Mouse (Mus musculus) cerebellum, adult 11 months (tissue): Measurements from ENCODE around the gene Sestd1.

Experiments
- DNase-seq: peaks from one replicate; pipeline ENCODE4 v3.0.0; 2022

The Sestd1 gene

DNA sequence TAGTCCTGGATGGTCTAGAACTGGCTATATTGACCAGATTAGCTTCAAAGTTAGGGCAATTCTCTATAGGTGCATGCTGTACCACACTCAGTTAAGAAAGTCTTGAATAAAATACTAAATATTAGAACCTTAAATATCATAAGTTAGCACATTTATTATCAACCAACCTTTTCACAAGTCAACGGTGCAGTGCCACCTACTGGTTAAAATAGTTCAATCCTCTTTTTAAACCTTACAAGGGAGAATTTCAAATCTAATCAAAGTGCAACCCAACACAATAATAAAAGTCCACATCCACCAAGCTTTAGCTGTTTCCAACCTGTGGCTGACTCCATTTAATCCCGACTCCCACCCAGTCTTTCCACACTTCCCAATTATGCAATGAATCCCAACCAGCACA lies 76.5 kb downstream of the Sestd1 start:
- DNase-seq, result no peak

DNA sequence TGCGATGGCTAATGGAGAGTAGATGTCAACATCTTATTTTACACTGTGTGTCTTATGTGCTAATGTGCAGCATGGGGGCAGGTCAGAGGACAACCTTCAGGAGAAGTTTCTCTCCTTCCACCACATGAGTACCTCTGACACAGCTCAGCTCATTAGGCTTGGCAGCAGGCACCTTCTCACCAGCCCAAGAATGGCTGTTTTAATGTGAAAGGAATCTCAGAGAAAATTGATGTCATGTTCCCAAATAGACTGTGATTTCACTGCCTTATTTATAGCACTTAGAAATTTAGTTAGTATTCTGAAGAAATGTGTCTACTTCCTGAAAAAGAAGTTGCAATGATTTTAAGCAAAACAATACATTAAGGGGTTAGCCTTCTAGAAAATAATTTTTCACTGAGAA lies 78.5 kb downstream of the Sestd1 start:
- no peak for DNase-seq

DNA sequence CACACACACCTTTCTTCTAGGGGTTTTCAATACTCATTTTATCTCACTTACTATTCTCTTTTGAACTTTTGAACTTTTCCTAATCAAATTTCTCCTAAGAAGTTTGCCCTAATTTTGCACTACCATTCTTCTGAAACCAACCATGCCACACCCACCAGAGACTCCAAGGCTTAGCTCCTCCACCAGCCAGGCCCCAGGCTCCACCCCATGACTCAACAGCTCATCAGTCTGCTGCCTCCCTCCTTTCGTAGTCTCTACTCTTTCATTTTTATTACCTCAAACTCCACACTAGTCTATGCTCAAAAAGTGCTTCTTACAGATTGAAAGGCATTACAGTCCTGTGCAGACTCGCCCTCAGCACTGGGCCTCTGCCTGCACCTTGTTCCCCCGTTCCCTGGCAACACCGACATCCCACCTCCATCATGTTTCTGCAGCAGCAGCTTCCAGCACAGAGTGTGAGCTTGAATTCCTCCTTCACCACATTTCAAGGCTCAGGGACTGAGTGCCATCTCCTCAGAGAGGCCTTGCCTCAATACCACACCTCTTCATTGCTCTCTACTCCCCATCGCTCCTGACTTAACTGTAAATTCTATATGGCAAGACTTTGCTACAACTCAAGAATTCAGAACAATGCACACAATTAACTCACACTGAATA lies 79.3 kb downstream of the Sestd1 start:
- DNase-seq, result no peak

DNA sequence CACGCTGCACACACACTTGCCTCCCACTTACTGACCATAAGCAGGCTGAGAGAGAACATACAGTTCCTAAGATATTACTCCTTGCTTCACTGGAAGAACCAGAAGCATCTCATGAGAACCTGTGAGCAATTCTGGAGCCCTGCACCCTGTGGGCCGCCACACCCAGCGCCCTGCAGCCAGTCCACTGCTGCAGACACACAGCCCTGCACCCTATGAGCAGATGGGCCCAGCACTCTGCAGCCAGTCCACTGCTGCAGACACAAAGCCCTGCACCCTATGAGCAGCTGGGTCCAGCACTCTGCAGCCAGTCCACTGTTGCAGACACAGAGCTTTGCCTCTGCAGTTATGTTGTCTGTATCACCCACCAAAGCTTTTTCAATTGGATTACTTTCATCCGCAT lies 80.0 kb downstream of the Sestd1 start:
- no peak for DNase-seq

DNA sequence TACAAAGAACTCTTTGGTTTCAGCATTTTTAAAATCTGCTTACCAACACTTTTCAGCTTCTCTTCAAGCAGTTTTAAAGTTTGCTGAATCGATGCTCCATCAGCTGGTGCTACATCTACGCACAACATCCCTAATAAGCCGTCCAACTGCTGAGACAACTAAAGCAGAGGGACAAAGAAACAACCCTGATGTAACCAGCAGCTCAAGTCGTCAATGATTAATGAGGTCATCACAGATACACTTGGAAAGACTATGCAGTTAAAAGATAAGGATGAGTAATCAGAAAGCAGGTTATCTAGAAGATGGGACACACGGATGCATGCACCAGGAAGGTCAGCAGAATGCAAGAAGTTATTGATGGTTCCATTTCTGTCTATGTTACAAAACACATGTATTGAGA lies 82.1 kb downstream of the Sestd1 start:
- DNase-seq, result no peak

DNA sequence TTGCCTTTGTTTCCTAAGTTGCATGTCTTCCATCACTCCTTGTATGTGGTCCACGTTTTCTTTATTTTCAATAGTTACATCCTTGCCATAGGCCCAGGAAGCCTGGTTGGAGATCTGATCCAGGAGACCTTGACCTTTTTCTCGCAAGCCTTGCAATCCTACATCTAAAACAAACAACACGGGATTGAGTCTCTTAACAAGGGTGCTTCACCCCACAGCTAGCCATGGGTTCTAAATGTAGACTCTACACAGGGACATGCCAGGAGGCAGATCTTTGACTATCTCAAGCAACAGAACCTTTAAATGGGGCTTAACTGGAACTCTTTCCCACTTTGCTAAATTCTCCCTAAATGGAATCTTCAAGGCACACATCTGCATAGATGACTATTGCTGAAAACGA lies 83.6 kb downstream of the Sestd1 start:
- DNase-seq, result no peak

DNA sequence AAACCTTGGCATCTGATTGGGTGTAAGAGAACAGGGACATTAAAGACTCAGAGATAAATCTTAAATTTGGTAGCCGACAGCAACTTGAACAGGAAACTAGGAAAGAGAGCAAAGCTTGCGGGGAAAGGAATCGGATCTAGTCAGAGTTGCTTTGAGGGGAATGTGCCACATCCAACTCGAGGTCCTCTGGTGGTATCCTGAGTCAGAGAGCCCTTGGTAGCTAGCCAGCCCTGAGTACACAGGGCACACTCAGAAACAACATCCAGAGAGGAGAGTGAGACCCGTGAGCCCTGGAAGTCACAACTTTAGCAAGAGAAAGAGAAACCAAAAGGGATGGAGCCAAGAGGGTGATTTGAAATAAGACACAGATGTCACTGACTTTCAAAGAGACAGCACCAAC lies 85.3 kb downstream of the Sestd1 start:
- DNase-seq, result no peak

DNA sequence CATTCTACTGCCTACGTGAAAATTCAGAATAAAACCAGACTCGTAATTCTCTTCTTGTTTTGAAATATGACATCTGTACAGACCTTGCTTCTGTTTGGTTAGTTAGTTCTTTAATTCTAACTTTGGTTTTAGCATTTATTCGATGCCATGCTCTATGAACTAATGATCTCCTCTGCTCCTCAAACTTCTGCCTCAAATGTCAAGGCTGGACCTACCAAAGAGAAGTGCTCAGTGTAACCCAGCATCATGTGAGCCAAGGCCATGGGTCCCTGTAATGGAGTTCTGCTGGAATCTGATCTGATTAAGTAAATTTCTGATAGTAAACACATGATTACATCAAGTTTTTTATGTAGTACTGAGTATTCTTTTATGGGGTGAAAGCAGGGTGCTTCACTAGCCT lies 88.6 kb downstream of the Sestd1 start:
- no peak for DNase-seq

DNA sequence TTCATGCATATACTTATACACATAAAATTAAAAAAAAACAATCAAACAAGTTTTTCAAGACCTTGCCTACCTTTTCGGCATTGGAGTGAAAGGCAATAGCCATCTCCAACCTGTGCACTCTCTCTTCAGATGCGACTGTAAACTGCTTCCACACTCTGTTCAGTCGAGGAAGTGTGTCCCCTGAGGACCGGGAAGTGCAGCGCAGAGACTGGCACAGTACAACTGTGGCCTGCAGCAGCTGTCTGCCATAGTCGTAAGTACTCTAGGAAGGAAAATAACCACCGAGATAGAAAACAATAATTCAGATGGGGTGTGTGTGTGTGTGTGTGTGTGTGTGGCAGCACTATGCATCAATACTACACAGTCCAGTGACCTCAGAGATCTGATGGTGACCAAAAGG lies 89.5 kb downstream of the Sestd1 start:
- DNase-seq, result no peak

DNA sequence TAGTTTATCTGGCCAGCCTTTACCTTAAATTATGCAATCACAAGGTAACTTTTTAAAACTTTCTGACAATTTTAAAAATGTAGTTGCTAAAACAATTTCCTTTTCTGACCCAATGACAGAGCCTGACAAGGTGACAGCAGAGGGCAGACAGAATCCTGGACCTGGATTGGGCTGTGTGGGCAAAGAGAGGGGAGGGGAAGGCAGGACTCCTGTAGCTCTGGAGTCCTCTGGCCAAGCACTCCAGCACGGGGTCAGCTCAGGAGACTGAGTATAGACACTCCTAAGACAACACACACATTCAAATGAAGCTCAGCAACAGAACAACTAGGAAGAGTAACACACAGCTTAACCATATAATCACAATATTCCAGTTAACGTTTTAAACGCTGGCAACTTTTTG lies 90.1 kb downstream of the Sestd1 start:
- DNase-seq, result no peak

DNA sequence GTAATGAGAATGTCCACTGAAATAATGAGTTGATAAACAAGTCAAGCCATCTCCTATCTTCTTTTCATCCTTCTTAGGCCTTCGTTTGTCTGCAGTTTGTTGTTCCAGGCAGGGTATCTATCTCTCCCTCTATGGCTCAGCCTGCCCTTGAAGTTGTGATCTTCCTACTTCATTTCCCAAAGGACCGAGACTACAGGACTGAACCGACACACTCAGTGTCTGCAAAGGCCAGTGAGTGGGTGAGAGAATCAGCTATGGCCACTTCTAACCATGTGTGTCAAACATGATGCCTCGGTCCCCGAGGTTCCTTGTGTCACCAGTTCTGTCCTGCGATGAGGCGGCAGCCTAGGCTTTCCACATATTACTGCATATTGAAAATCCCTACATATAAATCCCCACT lies 90.7 kb downstream of the Sestd1 start:
- no peak for DNase-seq

DNA sequence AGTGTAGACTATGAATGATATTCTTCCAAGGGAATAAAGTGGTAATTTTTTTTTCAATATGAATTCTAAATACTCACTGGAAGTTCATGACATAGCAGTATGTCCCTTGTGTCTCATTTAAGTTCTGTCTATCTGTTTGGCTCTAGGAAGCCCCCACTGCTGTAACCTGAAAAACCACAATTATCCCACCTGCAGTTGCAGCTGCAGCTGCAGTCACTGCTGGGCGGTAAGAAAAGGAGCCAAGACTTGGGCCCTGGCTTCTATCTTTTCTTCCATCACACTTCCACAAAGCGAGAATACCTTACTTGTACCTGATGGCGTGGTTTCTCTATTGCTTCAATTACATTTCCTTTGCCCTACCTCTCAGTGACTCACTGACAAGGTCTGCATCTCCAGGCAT lies 92.9 kb downstream of the Sestd1 start:
- no peak for DNase-seq

DNA sequence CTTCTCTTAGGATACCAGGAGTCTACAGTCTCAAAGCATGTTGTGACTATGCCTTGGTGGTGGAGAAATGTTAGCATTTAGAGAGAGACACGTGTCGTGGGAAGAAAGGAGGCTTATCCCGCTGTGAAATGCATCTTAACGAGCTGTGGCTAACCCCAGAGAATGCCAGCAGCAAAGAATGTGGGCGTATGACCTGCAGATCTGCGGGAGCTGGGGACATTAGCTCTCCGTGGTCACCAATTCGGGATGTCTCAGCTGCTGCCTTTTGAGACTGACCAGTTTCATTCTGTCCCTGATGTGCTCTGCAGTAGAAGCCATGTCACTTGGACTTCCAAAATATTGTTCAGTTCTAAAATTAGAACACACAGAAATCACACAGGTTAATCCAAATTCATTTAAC lies 93.5 kb downstream of the Sestd1 start:
- DNase-seq, result no peak

DNA sequence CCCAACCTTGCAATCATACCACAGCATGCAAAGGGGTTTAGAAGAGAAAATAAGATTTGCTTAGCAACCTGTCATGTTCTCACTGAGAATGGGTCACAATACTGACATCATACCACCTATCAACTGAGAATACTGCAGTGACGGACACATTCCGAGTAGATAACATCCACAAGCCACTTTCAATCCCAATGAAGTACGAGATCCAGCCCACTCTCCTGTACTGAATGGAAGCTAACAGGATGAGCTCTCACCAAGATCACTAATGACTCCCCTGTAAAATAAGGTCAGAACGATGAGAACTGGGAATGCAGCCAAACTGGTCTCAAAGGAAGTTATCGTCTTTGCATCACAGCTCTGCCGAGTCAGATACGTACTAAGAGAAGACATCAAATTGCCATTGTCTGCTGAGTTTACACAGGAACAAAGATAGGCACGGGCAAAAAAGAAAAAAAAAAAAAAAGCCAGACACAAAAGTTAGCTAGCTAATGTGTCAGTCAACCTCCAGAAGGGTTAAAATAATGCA lies 96.3 kb downstream of the Sestd1 start:
- DNase-seq, result no peak

DNA sequence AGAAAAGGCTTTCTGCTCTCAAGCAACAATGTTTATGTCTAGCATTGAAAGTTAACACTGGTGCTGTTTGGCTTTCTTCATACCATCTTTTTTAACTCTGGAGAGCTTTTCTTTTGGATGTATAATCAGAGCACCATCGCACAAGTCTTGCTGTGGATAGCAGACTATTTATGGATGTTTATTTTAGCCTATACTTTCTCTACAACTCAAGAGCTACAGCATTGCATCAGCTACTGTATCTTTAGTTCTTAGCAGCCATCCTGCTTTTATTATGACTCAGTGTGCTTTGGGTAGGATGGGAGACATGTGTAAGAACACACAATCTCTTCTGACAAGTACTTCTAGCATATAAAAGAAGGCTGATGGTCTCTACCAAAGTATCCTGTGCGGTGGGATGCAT lies 96.7 kb downstream of the Sestd1 start:
- DNase-seq, result no peak

DNA sequence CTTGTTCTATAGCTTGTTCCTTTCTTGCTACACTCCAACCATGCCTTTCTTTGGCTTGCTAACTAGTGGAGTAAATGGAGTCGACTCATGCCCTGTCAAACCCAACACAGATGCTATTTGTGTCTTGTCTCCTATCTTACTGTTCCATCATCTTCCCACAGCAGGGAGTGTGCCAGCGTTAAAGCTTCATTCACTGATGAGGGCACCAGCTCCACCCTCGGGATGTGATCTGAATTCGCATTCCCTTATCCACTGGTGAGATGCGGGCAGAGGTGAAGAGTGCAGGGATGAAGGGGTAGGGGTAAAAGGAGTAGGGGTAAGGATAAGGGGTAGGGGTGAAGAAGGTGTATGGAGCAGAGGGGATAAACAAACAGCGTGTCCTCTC lies 97.4 kb downstream of the Sestd1 start:
- no peak for DNase-seq

DNA sequence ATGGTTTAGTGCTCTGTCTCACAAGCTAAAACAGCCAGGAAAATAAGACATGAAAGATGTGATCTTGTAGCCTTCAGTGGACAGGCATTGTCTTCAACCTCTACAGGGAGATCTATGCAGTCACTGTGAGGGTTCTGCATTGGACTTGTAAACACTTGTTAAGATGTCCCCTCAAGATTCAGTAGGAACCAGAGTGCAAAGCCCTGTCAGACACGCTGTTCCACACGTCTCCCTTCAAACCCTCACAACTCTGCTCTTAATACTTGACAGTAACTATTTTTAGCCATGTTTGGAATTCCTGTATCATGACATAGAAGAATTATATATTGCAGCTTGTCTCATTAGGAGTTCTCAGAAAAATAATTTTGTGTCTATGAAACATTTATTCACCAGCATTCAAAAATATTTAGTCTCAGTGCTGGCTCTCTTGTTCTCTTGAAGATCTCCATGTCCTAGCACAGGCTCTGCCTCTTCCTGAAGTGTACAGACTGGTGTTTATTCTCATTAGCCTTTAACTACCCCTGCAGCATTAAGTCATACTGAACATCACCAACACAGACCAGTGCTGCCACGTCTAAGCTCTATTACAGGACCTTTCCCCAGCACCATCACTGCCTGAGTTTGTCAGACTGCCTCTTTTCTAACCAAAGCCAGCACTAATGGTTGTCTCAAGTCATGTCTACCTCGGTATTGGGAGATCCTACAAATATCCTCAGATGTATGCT lies 98.0 kb downstream of the Sestd1 start:
- no peak for DNase-seq

DNA sequence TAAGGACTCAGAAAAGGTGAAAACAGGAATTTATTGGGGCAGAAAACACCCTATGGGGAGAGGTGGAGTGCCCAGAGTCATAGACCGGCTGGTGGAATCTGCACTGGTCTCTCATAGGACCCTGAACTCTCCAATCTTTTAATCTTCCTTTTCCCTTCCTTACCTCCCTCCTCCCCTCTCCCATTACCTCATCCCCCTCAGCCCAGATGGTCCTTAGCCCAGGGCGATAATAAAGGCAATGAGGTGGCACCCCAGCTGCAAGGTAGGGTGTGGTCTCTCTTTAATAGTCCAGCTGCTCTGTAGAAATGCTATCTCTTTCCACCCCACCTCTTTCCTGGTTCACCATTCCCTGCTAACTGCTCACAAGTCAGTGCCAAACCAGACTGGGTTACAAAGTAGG lies 102.9 kb downstream of the Sestd1 start:
- no peak for DNase-seq

DNA sequence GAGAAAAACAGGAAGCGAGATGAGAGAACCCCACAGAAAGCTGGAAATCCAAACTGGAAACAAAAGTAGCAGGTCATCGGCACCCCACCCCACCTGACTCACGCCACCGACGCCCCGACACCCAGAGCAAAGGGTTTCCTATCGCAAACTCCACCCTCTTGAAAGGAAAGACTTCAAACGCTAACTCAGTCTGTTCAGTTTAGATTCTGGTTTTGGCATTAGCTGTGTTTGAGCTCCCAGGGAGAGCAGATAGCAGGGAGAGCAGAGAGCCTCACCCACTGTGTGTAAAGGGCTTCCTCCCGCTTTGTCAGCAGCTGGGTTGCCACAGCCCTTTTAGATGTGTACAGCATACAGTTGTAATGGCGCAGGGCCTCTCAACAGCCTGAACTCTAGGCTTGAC lies 104.0 kb downstream of the Sestd1 start:
- DNase-seq, result no peak

DNA sequence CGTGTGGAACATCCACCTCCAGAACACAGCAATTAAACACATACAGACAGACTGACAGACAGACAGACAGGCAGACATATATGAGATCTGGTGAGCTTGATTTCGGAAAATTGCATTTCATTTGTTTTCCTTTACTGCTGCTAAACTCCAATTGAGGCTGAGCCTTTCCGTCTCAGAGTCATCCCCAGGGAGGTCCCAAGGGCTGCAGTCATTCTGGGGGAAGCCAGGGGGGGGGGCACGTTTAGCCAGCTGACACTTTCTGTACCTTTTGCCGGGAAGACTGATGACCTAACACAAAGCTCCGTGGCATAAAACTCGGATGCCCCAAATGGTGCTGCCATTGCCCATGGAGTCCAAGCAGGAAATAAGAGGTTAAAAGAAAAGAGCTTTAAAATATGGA lies 105.0 kb downstream of the Sestd1 start:
- DNase-seq, result no peak

DNA sequence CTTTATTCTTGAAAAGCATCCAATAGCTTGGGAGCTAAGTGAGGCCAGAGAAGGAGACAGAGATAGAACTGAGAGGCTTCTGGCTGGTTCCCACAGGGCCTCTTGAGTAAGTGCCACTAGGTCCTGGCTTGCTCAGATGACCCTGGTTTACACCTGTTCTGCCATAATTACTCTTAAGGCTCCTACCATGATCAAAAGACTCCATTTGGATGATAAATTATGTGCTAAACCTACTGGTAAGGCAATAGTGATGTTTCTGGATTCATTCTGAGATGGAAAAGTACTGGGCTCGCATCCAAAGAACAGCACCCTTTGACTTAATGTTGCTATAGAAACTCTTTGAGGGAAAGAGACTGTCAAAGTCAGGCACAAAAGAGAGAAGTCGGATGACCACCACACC lies 106.1 kb downstream of the Sestd1 start:
- DNase-seq, result no peak

DNA sequence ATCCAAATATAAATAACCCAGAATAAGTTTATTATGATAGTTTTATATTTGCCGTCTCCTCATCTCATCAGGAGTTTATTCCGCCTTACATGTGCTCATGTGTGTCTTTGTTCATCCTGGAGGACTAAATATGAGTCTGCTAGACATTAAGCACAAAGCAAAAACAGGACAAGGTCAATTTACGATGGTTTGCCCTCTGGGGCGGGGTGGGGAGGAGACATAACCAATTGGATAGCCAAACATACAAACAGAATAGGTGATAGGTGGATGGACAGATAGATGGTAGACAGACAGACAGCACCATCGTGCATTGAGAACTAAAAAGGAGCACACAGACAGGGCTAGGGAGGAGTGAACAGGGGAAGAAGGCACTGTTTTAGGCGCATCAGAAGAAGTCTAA lies 106.6 kb downstream of the Sestd1 start:
- no peak for DNase-seq

DNA sequence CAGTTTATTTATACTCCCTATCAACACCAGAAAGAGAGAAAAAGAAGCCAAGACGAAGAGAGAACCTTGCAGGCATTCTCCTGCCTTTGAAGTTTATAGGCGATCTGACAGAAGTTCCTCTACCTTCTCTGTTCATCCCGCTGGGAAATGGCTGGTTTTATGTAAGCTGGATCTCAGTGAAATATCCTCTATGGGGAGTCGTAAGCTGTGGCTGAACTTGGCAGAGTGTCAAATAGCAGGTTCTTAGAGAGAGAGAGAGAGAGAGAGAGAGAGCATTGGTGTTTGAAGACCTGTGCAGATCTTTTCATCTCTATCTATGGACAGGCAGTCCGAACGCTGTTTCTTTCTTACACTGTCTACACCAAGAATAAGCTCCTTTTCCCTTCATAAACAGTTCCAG lies 107.0 kb downstream of the Sestd1 start:
- no peak for DNase-seq

DNA sequence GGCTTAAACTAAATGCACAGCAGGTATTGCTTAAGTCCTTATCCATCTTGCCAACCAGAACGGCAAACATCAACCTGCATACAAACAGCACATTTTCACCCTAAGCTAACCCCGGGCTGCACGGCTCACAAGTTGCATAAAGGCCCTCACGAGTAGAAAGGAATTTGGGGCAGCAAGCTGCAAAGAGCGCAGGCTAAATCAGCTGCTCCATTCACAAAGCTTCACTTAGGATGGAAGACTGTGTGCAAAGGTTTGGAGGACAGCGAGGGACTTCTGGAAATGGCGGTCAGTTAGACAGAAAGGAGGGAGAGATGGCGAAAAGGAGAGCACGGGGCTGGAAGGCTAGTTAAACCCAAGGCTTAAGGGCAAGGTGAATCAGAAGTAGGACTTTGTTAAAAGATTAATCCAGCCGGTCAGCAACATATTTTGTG lies 108.1 kb downstream of the Sestd1 start:
- no peak for DNase-seq
